Mouse (Mus musculus): ENCODE measurements around the gene Slc35a3. TPM values are rescaled to one million over a fixed set of nuclear protein-coding genes. Genes with fewer than 3 reads are reported as not detected.
"Not testable (repeated sequence)": the region's sequence is repeated elsewhere in the genome, so short reads cannot be mapped to it uniquely, and the experiment has no call there.

Slc35a3 gene
- 14.8 and 15.0 TPM in 2 replicates for polyA plus RNA-seq (2015; fragmentation: Nextera tagmentation; extraction: Ambion mirVana)

DNA sequence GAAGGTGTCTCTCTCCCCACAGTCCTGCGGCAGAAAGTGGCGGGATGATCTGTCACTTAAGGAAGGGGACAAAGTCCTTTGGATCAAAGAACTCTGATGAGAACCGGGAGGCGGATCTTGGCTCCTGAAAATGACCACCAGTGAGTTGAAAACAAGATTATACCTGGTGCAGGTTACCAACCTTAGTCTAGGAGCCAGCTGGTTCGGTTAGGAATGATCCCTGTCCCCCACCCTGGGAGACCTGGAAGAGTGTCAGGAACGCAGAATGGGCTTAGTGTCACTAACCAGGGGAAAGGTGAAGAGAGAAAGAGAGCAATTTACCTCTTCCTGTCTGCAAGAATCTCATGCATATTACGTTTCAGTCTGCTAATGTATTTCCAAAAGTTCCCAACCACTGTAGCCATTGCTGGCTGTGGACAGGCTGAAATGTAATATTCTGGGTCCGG lies at the start of gene Slc35a3:
Slc35a3 (minus strand) TSS at position 396 of the 446 bp plus-strand sequence.
- no peak for TF ChIP-seq CTCF (IDR thresholded peaks at IDR 0.05; ENCODE audit: low read depth)
- Histone ChIP-seq H3K4me3 (replicated peaks; ENCODE audit: low read depth, low read length) (peak within 1 kb of the TSS; percentile 96), H3K9ac (ENCODE audit: low read depth, low read length) (peak within 1 kb of the TSS; percentile 96), H3K27ac (peak within 1 kb of the TSS; percentile 91), H3K9me3 (replicated peaks; ENCODE audit: low read length) (no peaks in the 10 kb centered on the region), H3K27me3 (ENCODE audit: insufficient read depth, low read length) (no peaks in the 10 kb centered on the region), H3K4me2 (ENCODE audit: low read length) (peak within 1 kb of the TSS; percentile 84), H3K36me3 (ENCODE audit: insufficient read depth, low read length) (no peaks in the 10 kb centered on the region), H3K4me1 (replicated peaks; ENCODE audit: insufficient read depth, low read length) (0 out of 2 replicates have a peak, but pooled peaks cover 8% of the 10 kb centered on the region)
- DNase-seq (ENCODE audit: low spot score), result peak; percentile 34
- 3% methylated on average over 8 of the region's 8 CpGs for WGBS
- ATAC-seq (replicated peaks; ENCODE audit: low FRiP score, low read depth), result peak; percentile 62; the same call in 1 of the 2 replicates

DNA sequence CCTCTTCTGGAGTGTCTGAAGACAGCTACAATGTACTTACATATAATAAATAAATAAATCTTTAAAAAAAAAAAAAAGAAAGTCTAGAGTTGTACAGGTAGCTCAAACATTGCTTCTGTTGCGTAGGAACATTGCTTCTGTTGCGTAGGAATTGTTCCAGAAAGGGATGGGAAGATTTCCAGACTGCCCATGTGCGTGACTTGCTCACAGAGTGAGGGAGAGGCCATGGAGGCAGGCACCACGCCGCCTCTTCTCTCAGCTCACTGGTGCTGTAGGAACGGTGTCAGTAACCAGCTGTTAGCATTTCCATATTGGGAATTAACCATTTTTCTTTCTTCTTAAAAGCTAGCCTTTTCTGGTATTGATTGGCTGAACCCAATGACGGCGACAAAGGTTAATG lies 40.2 kb upstream of the Slc35a3 start:
- no peak for TF ChIP-seq CTCF (IDR thresholded peaks at IDR 0.05; ENCODE audit: low read depth)

GRCm38 (mm10) chr3:116751191-116751860 lies 38.7 kb upstream of the Slc35a3 start:
- no peak overlapping the region for H3K27ac ChIP-seq
- H3K9me3 ChIP-seq (replicated peaks; ENCODE audit: low read length), result no peaks in the 10 kb centered on the region
- no peaks in the 10 kb centered on the region for H3K27me3 ChIP-seq (ENCODE audit: insufficient read depth, low read length)
- H3K4me1 ChIP-seq (replicated peaks; ENCODE audit: insufficient read depth, low read length), result no peaks in the 10 kb centered on the region
- H3K9ac ChIP-seq (ENCODE audit: low read depth, low read length), result no peak overlapping the region
- DNase-seq (ENCODE audit: low spot score) (peak; percentile 44), ATAC-seq (replicated peaks; ENCODE audit: low FRiP score, low read depth) (0 out of 2 replicates have a peak, but pooled peaks have one; percentile 44)
- H3K4me2 ChIP-seq (ENCODE audit: low read length), result no peak overlapping the region
- TF ChIP-seq CTCF (IDR thresholded peaks at IDR 0.05; ENCODE audit: low read depth), result peak; percentile 76
- 0 out of 2 replicates have a peak, but pooled peaks cover 5% of the 10 kb centered on the region for H3K36me3 ChIP-seq (ENCODE audit: insufficient read depth, low read length)
- no peak overlapping the region for H3K4me3 ChIP-seq (replicated peaks; ENCODE audit: low read depth, low read length)
- 87% methylated on average over 4 of the region's 4 CpGs for WGBS

More for the DNA sequence above, 40.2 kb upstream of the Slc35a3 start:
- ATAC-seq (replicated peaks; ENCODE audit: low FRiP score, low read depth) (no peak), DNase-seq (ENCODE audit: low spot score) (no peak)
- H3K4me2 ChIP-seq (ENCODE audit: low read length), result no peak overlapping the region
- H3K27me3 ChIP-seq (ENCODE audit: insufficient read depth, low read length), result no peaks in the 10 kb centered on the region
- H3K36me3 ChIP-seq (ENCODE audit: insufficient read depth, low read length), result peaks cover 16% of the 10 kb centered on the region
- no peaks in the 10 kb centered on the region for H3K9me3 ChIP-seq (replicated peaks; ENCODE audit: low read length)
- H3K27ac ChIP-seq, result no peak overlapping the region
- H3K4me1 ChIP-seq (replicated peaks; ENCODE audit: insufficient read depth, low read length), result no peaks in the 10 kb centered on the region
- H3K4me3 ChIP-seq (replicated peaks; ENCODE audit: low read depth, low read length), result no peak overlapping the region
- WGBS, result 88% methylated on average over 8 of the region's 8 CpGs
- no peak overlapping the region for H3K9ac ChIP-seq (ENCODE audit: low read depth, low read length)

DNA sequence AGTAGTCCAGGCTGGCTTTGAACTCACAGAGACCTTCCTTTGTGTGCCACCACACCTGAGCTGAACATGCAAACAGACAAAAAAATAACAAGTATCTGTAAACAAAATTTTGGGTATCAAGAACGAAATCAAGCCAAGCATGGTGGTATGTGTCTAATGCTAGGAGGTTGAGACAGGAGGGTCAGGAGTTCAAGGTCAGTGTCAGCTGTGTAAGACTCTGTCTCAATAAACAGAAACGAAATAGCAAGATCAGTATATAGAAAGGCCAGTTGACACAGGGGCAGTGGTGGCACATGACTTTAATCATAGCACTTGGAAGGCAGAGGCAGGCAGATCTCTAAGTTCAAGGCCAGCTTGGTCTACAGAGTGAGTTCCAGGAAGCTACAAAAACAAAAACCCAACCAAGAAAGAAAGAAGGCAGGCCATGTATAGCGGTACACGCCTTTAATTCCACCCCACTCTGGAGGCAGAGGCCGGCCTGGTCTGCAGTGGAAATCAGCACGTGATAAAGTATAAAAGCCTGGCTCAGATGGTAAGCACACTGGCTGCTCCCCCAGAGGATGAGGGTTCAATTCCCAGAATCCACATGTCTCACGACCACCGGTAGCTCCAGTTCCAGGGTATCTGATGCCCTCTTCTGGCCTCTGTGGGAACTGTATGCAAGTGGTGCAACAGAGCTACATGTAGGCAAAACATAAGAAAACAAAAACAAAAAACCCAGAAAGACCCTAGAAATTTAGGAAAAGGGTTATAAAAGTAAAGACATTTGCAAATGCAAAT lies 36.0 kb upstream of the Slc35a3 start:
- no peaks in the 10 kb centered on the region for H3K27me3 ChIP-seq (ENCODE audit: insufficient read depth, low read length)
- DNase-seq (ENCODE audit: low spot score) (peak; percentile 48), ATAC-seq (replicated peaks; ENCODE audit: low FRiP score, low read depth) (0 out of 2 replicates have a peak, but pooled peaks have one; percentile 38)
- no peak overlapping the region for H3K4me2 ChIP-seq (ENCODE audit: low read length)
- peak; percentile 81 for TF ChIP-seq CTCF (IDR thresholded peaks at IDR 0.05; ENCODE audit: low read depth)
- H3K4me1 ChIP-seq (replicated peaks; ENCODE audit: insufficient read depth, low read length), result no peaks in the 10 kb centered on the region
- no peaks in the 10 kb centered on the region for H3K9me3 ChIP-seq (replicated peaks; ENCODE audit: low read length)
- no peak overlapping the region for H3K9ac ChIP-seq (ENCODE audit: low read depth, low read length)
- H3K4me3 ChIP-seq (replicated peaks; ENCODE audit: low read depth, low read length), result no peak overlapping the region
- WGBS, result 59% methylated on average over 8 of the region's 8 CpGs
- no peak overlapping the region for H3K27ac ChIP-seq
- 0 out of 2 replicates have a peak, but pooled peaks cover 5% of the 10 kb centered on the region for H3K36me3 ChIP-seq (ENCODE audit: insufficient read depth, low read length)

DNA sequence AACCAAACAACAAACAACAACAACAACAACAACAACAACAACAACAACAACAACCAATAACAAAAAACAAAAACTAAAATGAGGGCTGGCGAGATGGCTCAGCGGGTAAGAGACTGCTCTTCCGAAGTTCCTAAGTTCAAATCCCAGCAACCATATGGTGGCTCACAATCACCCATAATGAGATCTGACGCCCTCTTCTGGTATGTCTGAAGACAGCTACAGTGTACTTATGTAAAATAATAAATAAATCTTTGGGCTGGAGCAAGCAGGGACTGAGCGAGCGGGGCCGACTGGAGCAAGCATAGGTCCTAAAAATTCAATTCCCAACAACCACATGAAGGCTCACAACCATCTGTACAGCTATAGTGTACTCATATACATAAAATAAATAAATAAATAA lies 35.0 kb upstream of the Slc35a3 start:
- not testable (repeated sequence) for H3K9me3 ChIP-seq (replicated peaks; ENCODE audit: low read length); H3K27me3 ChIP-seq (ENCODE audit: insufficient read depth, low read length); H3K36me3 ChIP-seq (ENCODE audit: insufficient read depth, low read length); ATAC-seq (replicated peaks; ENCODE audit: low FRiP score, low read depth); H3K4me2 ChIP-seq (ENCODE audit: low read length); H3K4me1 ChIP-seq (replicated peaks; ENCODE audit: insufficient read depth, low read length); H3K27ac ChIP-seq; H3K9ac ChIP-seq (ENCODE audit: low read depth, low read length); DNase-seq (ENCODE audit: low spot score); H3K4me3 ChIP-seq (replicated peaks; ENCODE audit: low read depth, low read length)
- peak; percentile 28; the same call in 1 of the 2 replicates for TF ChIP-seq CTCF (IDR thresholded peaks at IDR 0.05; ENCODE audit: low read depth)
- 88% methylated on average over 7 of the region's 7 CpGs for WGBS

- TF ChIP-seq CTCF (IDR thresholded peaks at IDR 0.05; ENCODE audit: low read depth), result no peak
Measured at GRCm38 (mm10) chr3:116740963-116741362, 28.3 kb upstream of the Slc35a3 start.

More at GRCm38 (mm10) chr3:116740963-116741362, 28.3 kb upstream of the Slc35a3 start:
- H3K9me3 ChIP-seq (replicated peaks; ENCODE audit: low read length), result no peaks in the 10 kb centered on the region
- DNase-seq (ENCODE audit: low spot score), result no peak
- no peak overlapping the region for H3K9ac ChIP-seq (ENCODE audit: low read depth, low read length)
- no peak overlapping the region for H3K27ac ChIP-seq
- H3K4me1 ChIP-seq (replicated peaks; ENCODE audit: insufficient read depth, low read length), result no peaks in the 10 kb centered on the region
- WGBS, result 76% methylated on average over 9 of the region's 9 CpGs
- no peak overlapping the region for H3K4me3 ChIP-seq (replicated peaks; ENCODE audit: low read depth, low read length)
- no peaks in the 10 kb centered on the region for H3K27me3 ChIP-seq (ENCODE audit: insufficient read depth, low read length)
- no peaks in the 10 kb centered on the region for H3K36me3 ChIP-seq (ENCODE audit: insufficient read depth, low read length)
- no peak overlapping the region for H3K4me2 ChIP-seq (ENCODE audit: low read length)
- ATAC-seq (replicated peaks; ENCODE audit: low FRiP score, low read depth), result no peak
